Mouse (Mus musculus) stomach, postnatal 0 days (tissue): ENCODE results near the gene Tk2.

Experiments
- CTCF ChIP-seq: IDR thresholded peaks from 2 replicates; pipeline ENCODE4 v1.5.1; 2016; ENCODE audit warnings: antibody characterized with exemption, low read depth, mild to moderate bottlenecking, moderate library complexity
- EP300 ChIP-seq: optimal IDR thresholded peaks from 2 replicates; pipeline ENCODE3; 2016; ENCODE audit warnings: antibody characterized with exemption

- TF ChIP-seq EP300 (no peak), CTCF (no peak)
Measured at GRCm38 (mm10) chr8:104177054-104177453, 71.3 kb downstream of the Tk2 start.
